Mouse (Mus musculus) heart, postnatal 0 days (tissue): Measurements from ENCODE around the gene Stx5a.

Source experiments
- CTCF ChIP-seq: IDR thresholded peaks from 2 replicates; pipeline ENCODE4 v1.5.1; 2016; ENCODE audit warnings: antibody characterized with exemption, control low read depth, low read depth
- EP300 ChIP-seq: IDR thresholded peaks from 2 replicates; pipeline ENCODE4 v1.6.1; 2016; ENCODE audit warnings: antibody characterized with exemption, low read depth

GRCm38 (mm10) chr19:8712870-8713305, 28.3 kb upstream of the Stx5a start:
- 0 out of 2 replicates have a peak, but pooled peaks have one; percentile 6 for TF ChIP-seq EP300
- no peak for TF ChIP-seq CTCF
